Mouse (Mus musculus) B cell, adult 2 months (primary cell): ENCODE data around the gene Tssk2.

Source experiments
- DNase-seq, 2 experiments: peaks; one replicate each; pipeline ENCODE4 v3.0.0; 2022

Gene Tssk2

GRCm38 (mm10) chr16:17911052-17911595 is 12.7 kb downstream of the Tssk2 start, which contains the start of gene Ess2:
TSS of gene Ess2 (minus strand) at chr16:17911348.
- peak; percentile 88 to 90 for DNase-seq

GRCm38 (mm10) chr16:17914307-17915249 is 16.1 kb downstream of the Tssk2 start, which contains the start of gene Gsc2:
TSS of gene Gsc2 (minus strand) at chr16:17915059.
- peak; percentile 44 to 47 for DNase-seq

GRCm38 (mm10) chr16:17920586-17920985 is 22.1 kb downstream of the Tssk2 start:
- DNase-seq = no peak

GRCm38 (mm10) chr16:17921325-17922162 is 23.1 kb downstream of the Tssk2 start:
- DNase-seq = peak; percentile 94 to 95

GRCm38 (mm10) chr16:17922163-17922538 is 23.7 kb downstream of the Tssk2 start:
- DNase-seq = no peak

- peak; percentile 45 to 57 for DNase-seq
Observed at GRCm38 (mm10) chr16:17927351-17928082, 29.1 kb downstream of the Tssk2 start.

GRCm38 (mm10) chr16:17928087-17928580 is 29.7 kb downstream of the Tssk2 start, which contains the start of gene Slc25a1:
TSS of gene Slc25a1 (minus strand) at chr16:17928219.
- peak; percentile 60 to 63 for DNase-seq

- peak; percentile 85 to 88 for DNase-seq
Observed at GRCm38 (mm10) chr16:17928627-17929104, 30.2 kb downstream of the Tssk2 start.

GRCm38 (mm10) chr16:17929211-17929610 is 30.8 kb downstream of the Tssk2 start:
- no peak for DNase-seq

- no peak for DNase-seq
Observed at GRCm38 (mm10) chr16:17929631-17930030, 31.2 kb downstream of the Tssk2 start.

GRCm38 (mm10) chr16:17931906-17932460 is 33.5 kb downstream of the Tssk2 start:
- DNase-seq = no peak

GRCm38 (mm10) chr16:17933594-17934444 is 35.4 kb downstream of the Tssk2 start:
- DNase-seq = no peak

GRCm38 (mm10) chr16:17934445-17934910 is 36.0 kb downstream of the Tssk2 start:
- peak in 1 of 2 experiments; percentile 26 for DNase-seq

GRCm38 (mm10) chr16:17936776-17937175 is 38.3 kb downstream of the Tssk2 start:
- DNase-seq = no peak

- no peak for DNase-seq
Observed at GRCm38 (mm10) chr16:17938187-17938586, 39.8 kb downstream of the Tssk2 start.

- DNase-seq = peak; percentile 80 to 82
Observed at GRCm38 (mm10) chr16:17938821-17939220, 40.4 kb downstream of the Tssk2 start.

GRCm38 (mm10) chr16:17939255-17939751 is 40.9 kb downstream of the Tssk2 start:
- DNase-seq = no peak

- DNase-seq = no peak
Observed at GRCm38 (mm10) chr16:17943466-17943865, 45.0 kb downstream of the Tssk2 start.

GRCm38 (mm10) chr16:17945081-17945831 is 46.8 kb downstream of the Tssk2 start:
- no peak for DNase-seq
